Mouse (Mus musculus): ENCODE data around the gene Sh3bgr. TPM values are rescaled to one million over a fixed set of nuclear protein-coding genes. Genes with fewer than 3 reads are reported as not detected.

The Sh3bgr gene
- 1 to 10 TPM; 2.3 to 4.8 (median 2.6) TPM for total RNA-seq (2022)

GRCm38 (mm10) chr16:96199913-96200701 is at the start of gene Sh3bgr:
Sh3bgr (plus strand) TSS chr16:96200450.
- DNase-seq (ENCODE audit: low spot score in 2 of 2): no peak

GRCm38 (mm10) chr16:96150995-96151394 is 49.3 kb upstream of the Sh3bgr start:
- no peak for DNase-seq (ENCODE audit: low spot score in 2 of 2)

GRCm38 (mm10) chr16:96151551-96151950 is 48.7 kb upstream of the Sh3bgr start:
- DNase-seq (ENCODE audit: low spot score in 2 of 2): peak in 1 of 2 experiments; percentile 48

- no peak for DNase-seq (ENCODE audit: low spot score in 2 of 2)
Observed at GRCm38 (mm10) chr16:96154476-96154875, 45.8 kb upstream of the Sh3bgr start.

GRCm38 (mm10) chr16:96156019-96156418 is 44.2 kb upstream of the Sh3bgr start:
- DNase-seq (ENCODE audit: low spot score in 2 of 2): peak in 1 of 2 experiments; percentile 77

- peak; percentile 27 to 83 for DNase-seq (ENCODE audit: low spot score in 2 of 2)
Observed at GRCm38 (mm10) chr16:96157171-96157570, 43.1 kb upstream of the Sh3bgr start.

GRCm38 (mm10) chr16:96158511-96159080 is 41.7 kb upstream of the Sh3bgr start:
- DNase-seq (ENCODE audit: low spot score in 2 of 2): no peak

GRCm38 (mm10) chr16:96159091-96159731 is 41.0 kb upstream of the Sh3bgr start:
- peak in 1 of 2 experiments; percentile 48 for DNase-seq (ENCODE audit: low spot score in 2 of 2)

GRCm38 (mm10) chr16:96159794-96160346 is 40.4 kb upstream of the Sh3bgr start:
- DNase-seq (ENCODE audit: low spot score in 2 of 2): no peak

- no peak for DNase-seq (ENCODE audit: low spot score in 2 of 2)
Observed at GRCm38 (mm10) chr16:96160927-96161326, 39.3 kb upstream of the Sh3bgr start.

GRCm38 (mm10) chr16:96161336-96161735 is 38.9 kb upstream of the Sh3bgr start:
- DNase-seq (ENCODE audit: low spot score in 2 of 2): no peak

- no peak for DNase-seq (ENCODE audit: low spot score in 2 of 2)
Observed at GRCm38 (mm10) chr16:96165723-96166264, 34.5 kb upstream of the Sh3bgr start.

- DNase-seq (ENCODE audit: low spot score in 2 of 2): no peak
Observed at GRCm38 (mm10) chr16:96168837-96169236, 31.4 kb upstream of the Sh3bgr start.

GRCm38 (mm10) chr16:96173648-96174047 is 26.6 kb upstream of the Sh3bgr start:
- DNase-seq (ENCODE audit: low spot score in 2 of 2): no peak

GRCm38 (mm10) chr16:96175399-96175798 is 24.9 kb upstream of the Sh3bgr start:
- DNase-seq (ENCODE audit: low spot score in 2 of 2): no peak

- no peak for DNase-seq (ENCODE audit: low spot score in 2 of 2)
Observed at GRCm38 (mm10) chr16:96179156-96179555, 21.1 kb upstream of the Sh3bgr start.

- DNase-seq (ENCODE audit: low spot score in 2 of 2): no peak
Observed at GRCm38 (mm10) chr16:96187619-96188018, 12.6 kb upstream of the Sh3bgr start.

GRCm38 (mm10) chr16:96191531-96192506 is 8.4 kb upstream of the Sh3bgr start, which contains the start of gene Lca5l:
Lca5l (minus strand) TSS chr16:96192271.
- peak; percentile 98 for DNase-seq (ENCODE audit: low spot score in 2 of 2)

- no peak for DNase-seq (ENCODE audit: low spot score in 2 of 2)
Observed at GRCm38 (mm10) chr16:96200702-96201028, 415 bp downstream of the Sh3bgr start.

- no peak for DNase-seq (ENCODE audit: low spot score in 2 of 2)
Observed at GRCm38 (mm10) chr16:96201485-96202232, 1.4 kb downstream of the Sh3bgr start.
